Mouse (Mus musculus) brown adipose tissue, adult 24 weeks (tissue): Measurements from ENCODE around the gene Pgbd1. TPM values are rescaled to one million over a fixed set of nuclear protein-coding genes. Genes with fewer than 3 reads are reported as not detected.

Source experiments
- H3K27ac ChIP-seq: fragments of 200-500 bp; replicated peaks from 2 replicates; pipeline ENCODE4 v1.5.1; 2012; ENCODE audit warnings: low read depth, mild to moderate bottlenecking, low read length
- H3K4me1 ChIP-seq: fragments of 200-500 bp; 2 replicates; pipeline ENCODE4 v1.6.1; 2012; ENCODE audit warnings: low read length, mixed read lengths; ENCODE audit not compliant: control insufficient read depth, insufficient read depth, insufficient read length
- H3K4me3 ChIP-seq: fragments of 200-500 bp; 2 replicates; pipeline ENCODE4 v1.5.1; 2012; ENCODE audit warnings: low read depth, mild to moderate bottlenecking, low read length, moderate library complexity; ENCODE audit not compliant: insufficient read depth
- polyA plus RNA-seq: library from polyadenylated mRNA; stranded (reverse); fragments of >200 nt; gene quantifications from 2 replicates; pipeline ENCODE4 v1.2.4, GENCODE M21; 2012; ENCODE audit not compliant: missing spikeins, insufficient read depth, insufficient read length

The Pgbd1 gene
- polyA plus RNA-seq, 1 experiment, result not detected

DNA sequence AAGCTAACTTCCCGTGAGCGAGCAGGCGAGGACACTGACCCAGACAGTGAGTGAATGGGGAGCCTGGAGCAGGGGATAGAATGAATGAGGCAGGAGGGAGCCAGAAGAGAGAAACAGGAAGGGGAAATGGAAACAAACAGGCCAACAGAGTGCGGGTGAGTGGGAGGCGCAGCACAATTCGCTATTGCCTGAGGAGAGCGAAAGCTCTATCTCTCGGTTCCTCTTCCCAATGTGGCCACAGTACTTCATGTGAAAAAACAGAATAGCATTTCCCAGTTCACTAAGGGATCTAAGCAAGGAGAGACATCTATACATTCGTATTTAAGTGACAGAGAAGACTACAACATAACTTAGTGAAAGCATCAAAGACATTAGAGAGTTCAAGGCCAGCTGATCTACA lies 5.9 kb upstream of the Pgbd1 start:
- Histone ChIP-seq H3K4me3 (no peak overlapping the region), H3K27ac (no peak overlapping the region), H3K4me1 (peaks cover 8% of the 10 kb centered on the region; the same call in 1 of the 2 replicates)

GRCm38 (mm10) chr13:21441207-21441572 lies 332 bp upstream of the Pgbd1 start:
- H3K4me3 ChIP-seq, result peak overlapping the region; percentile 65
- no peaks in the 10 kb centered on the region for H3K4me1 ChIP-seq
- 0 out of 2 replicates have a peak overlapping the region, but pooled peaks have one; percentile 10 for H3K27ac ChIP-seq

GRCm38 (mm10) chr13:21435476-21435875 lies 5.4 kb downstream of the Pgbd1 start:
- H3K4me3 ChIP-seq, result no peak overlapping the region
- no peak overlapping the region for H3K27ac ChIP-seq
- no peaks in the 10 kb centered on the region for H3K4me1 ChIP-seq

GRCm38 (mm10) chr13:21427631-21428030 lies 13.2 kb downstream of the Pgbd1 start:
- no peak overlapping the region for H3K27ac ChIP-seq
- no peaks in the 10 kb centered on the region for H3K4me1 ChIP-seq
- H3K4me3 ChIP-seq, result no peak overlapping the region

DNA sequence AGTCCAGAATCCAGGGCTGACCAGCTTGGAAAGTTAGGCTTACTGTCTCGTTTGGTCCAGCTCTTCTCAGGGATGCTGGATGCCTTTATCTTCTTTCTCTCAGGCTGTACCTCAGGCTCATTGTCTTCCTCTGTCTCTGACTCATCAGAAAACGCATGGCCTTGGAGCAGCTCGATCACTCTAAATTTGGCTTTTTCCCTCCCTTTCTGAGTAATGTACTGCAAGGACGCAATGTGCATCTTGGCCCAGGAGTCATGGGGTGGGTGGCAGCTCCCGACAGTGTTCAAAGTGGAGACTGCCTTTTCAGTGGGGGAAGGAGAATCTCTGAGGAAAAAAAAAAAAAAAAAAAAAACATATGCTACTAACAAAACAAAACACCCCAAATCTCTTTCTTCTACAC lies 17.6 kb downstream of the Pgbd1 start:
- Histone ChIP-seq H3K4me3 (no peak overlapping the region), H3K27ac (no peak overlapping the region), H3K4me1 (no peaks in the 10 kb centered on the region)

DNA sequence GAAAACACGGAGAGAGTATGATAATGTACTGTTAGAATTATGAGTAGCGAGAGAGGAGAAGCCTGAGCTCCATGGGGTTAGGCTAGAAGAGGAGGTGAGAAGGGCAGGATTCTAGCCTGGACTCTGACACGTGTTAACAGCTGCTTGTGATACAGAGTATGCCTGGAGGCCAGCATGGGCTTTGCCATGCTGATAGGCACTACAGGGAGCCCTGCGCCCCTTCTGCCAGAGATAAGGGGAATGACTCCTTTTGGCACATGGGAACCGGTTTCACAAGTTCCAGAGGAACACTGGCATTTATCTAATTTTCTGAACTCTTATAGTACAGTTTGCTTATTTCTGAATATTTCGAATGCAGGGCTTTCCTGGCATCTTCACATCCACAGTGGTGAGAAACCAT lies 22.0 kb downstream of the Pgbd1 start:
- H3K4me1 ChIP-seq, result no peaks in the 10 kb centered on the region
- no peak overlapping the region for H3K27ac ChIP-seq
- no peak overlapping the region for H3K4me3 ChIP-seq

DNA sequence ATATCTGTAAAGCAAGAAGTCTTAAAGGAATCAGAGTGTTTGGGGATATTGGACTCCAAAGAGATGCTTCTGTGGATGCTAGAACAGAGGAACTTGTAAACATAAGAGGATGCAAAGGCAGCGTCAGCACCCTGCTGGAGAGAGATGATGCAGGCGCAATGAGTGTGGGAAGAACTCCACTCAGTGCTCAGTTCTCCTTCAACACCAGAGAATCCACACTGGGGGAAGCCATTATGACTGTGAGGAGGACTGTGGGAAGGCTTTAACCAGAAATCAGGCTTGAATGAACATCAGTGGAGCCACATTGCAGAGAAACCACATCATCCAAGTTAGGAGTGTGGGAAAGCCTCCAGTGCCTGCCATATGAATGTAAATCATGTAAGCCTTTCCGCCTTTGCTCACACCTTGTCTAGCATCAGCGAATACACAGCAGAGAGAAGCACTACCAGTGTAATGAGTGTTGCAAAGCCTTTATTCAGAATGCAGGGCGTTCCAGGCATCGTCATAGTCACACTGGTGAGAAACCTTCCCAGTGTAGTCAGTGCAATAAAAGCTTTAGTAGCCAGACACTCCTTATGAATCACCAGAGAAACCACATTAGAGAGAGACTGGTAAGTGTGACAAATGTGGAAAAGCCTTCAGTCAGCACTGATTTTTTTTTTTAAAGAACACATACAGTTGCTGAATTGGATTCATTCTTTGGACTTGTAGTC lies 23.4 kb downstream of the Pgbd1 start:
- H3K27ac ChIP-seq, result no peak overlapping the region
- no peak overlapping the region for H3K4me3 ChIP-seq
- no peaks in the 10 kb centered on the region for H3K4me1 ChIP-seq

DNA sequence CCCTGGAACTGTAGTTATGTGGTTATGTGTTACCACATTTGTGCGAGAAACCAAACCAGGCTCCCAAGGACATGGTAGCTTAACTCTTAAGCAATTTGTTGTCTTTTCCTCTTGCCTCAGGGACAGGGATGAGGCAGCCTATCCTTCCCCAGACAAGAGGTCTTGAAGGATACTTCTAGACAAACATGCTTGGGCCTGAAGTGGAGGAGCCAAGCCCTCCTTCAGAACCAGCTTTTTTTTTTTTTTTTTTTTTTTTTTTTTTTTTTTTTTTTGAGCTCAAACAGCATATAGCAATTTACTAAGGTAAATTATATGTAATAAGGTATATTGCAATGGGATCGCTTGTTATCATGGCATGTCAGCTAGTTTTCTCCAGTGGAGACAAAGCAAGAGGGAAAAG lies 25.1 kb downstream of the Pgbd1 start:
- no peak overlapping the region for H3K27ac ChIP-seq
- no peak overlapping the region for H3K4me3 ChIP-seq
- H3K4me1 ChIP-seq, result no peaks in the 10 kb centered on the region

DNA sequence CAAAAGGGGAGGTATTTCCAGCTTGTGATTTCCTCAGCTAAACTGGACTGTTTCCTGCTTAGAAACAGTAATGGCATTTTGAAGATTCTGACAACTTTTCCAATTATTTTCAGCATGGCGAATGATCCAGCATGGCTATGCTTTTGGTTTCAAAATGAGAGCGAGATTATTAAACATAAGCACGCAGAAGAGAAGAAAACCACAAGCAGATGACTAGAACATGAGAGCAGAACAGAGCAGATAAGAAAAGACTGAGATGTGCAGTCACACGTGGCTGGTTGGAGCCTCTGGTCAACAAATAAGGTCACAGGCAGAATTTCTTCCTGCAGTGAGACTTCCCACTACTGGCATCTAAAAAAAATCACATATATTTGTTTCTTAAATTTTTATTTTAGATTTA lies 25.6 kb downstream of the Pgbd1 start:
- Histone ChIP-seq H3K27ac (no peak overlapping the region), H3K4me1 (no peaks in the 10 kb centered on the region), H3K4me3 (no peak overlapping the region)

GRCm38 (mm10) chr13:21414231-21415212 lies 26.3 kb downstream of the Pgbd1 start:
- H3K4me1 ChIP-seq, result no peaks in the 10 kb centered on the region
- no peak overlapping the region for H3K4me3 ChIP-seq
- no peak overlapping the region for H3K27ac ChIP-seq

DNA sequence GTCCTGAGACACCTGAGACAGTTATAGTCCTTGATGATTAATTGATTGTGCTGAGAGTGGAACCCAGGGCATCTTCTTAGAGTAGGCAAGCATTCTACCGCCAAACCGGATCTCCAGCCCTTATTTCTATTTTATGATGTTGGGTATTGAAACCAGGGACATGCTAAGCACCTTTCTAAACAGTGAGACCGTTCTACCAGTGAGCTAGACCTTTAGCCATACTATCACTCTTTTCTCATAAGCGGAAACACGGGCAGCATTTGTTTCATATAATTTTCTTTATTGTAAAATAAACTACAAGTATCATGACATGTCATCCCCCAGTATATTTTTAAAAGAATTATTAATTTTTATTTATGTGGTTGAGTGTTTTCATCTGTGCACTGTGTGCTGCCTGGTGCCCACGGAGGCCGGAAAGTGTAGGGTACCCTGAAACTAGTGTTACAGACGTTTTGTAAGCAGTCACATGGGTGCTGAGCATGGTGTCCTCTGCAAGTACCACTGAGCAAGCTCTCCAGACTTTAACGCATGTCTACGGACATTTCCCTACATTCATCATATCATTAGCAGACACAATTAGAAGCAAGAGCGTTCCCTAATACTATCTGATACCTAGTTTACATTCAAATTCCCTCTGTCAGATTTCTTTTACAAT lies 31.9 kb downstream of the Pgbd1 start:
- Histone ChIP-seq H3K27ac (peak overlapping the region; percentile 58), H3K4me3 (peak overlapping the region; percentile 75), H3K4me1 (no peaks in the 10 kb centered on the region)

DNA sequence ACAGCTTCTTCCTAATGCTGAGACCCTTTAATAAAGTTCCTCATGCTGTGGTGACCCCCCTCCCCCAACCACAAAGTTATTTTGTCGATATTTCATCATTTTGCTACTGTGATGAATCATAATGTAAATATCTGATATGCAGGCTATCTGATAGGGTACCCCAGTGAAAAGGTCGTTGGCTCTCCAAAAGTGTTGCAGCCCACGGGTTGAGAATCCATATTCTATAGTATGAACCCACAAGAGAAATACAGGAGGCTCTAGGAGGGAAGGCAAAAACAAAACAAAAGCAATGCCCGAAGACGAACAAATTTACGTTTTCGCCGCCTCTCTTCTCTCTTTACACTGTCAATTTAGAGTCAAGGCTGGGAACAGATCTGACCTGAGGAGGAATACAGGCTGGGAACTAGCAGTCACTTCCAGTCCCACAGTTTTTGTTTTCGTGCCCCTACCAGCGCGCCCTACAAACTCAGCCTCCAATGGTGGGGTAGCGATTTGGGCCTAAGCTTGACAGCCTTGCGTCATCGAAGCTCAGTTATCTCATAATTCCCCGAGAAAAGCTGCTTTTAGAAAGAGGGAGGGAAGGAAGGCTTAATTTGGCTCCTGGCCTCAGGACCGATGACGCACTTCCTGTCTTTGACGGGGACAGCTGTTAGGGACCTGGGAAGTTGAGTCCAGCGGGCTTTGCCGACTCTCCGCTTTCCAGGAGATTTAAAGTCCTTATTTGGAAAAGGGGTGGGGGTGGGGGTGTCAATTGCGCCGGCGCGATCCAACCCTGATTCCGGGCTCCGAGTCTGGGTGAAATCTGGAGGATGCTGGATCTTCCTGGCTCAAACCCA lies 32.7 kb downstream of the Pgbd1 start:
- H3K4me3 ChIP-seq, result peak overlapping the region; percentile 75

GRCm38 (mm10) chr13:21407341-21407740 lies 33.5 kb downstream of the Pgbd1 start:
- peak overlapping the region; percentile 75 for H3K4me3 ChIP-seq
- peak overlapping the region; percentile 95 for H3K27ac ChIP-seq
- no peaks in the 10 kb centered on the region for H3K4me1 ChIP-seq

More for the DNA sequence above, 32.7 kb downstream of the Pgbd1 start:
- Histone ChIP-seq H3K27ac (peak overlapping the region; percentile 95), H3K4me1 (no peaks in the 10 kb centered on the region)

DNA sequence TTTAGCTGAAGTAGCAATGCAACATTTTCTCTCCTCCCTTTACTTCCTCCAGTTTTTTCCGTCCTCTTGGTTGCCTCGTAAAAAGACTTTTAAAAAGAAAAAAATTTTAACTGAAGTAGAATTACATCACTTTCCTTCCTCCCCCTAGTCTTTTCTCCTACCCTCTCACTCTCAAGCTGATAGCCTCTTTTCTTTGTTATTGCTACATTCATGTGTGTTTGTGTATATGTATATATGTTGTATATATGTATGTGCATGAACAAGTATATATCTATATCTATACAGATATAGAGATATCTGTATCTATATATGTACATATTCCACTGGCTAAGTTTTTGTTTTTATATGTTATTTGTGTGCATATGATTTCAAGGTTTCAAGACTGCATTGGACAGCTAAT lies 38.0 kb downstream of the Pgbd1 start:
- Histone ChIP-seq H3K4me1 (peaks cover 5% of the 10 kb centered on the region), H3K27ac (no peak overlapping the region), H3K4me3 (peak overlapping the region; percentile 78)
